Mouse (Mus musculus): Measurements from ENCODE around the gene Uncx.

DNA sequence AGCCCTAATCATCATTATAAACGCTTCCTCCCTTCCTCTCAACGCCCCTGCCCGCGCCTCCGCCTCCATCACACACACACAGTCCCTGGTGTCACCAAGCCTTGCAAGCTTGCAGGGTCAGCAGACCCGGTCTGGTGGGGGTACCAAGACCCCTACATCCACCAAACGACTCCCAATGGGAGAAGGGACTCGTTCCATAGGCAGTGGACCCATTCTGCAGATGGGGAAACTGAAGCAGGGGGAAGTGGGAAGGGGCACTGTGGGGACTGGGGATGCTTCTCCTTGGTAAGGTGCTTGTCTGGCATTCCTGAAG lies 42.4 kb downstream of the Uncx start:
- TF ChIP-seq POLR2A (IDR thresholded peaks at IDR 0.05; ENCODE audit: insufficient read depth, low read depth, low read length) (no peak), CTCF (IDR thresholded peaks at IDR 0.05; ENCODE audit: insufficient read depth, low read depth, low read length) (no peak)
